Mouse (Mus musculus) liver, embryonic 14.5 days (tissue): Measurements from ENCODE around the gene Snapc3. TPM values are rescaled to one million over a fixed set of nuclear protein-coding genes. Genes with fewer than 3 reads are reported as not detected.
"Not testable (repeated sequence)": the region's sequence is repeated elsewhere in the genome, so short reads cannot be mapped to it uniquely, and the experiment has no call there.

Experiments
- ATAC-seq: fragments of 200-750 bp; cut with Nextera tagmentation; 2 replicates; pipeline ENCODE4 v1.8.0; 2017; ENCODE audit warnings: moderate number of reproducible peaks, mild to moderate bottlenecking, moderate library complexity; ENCODE audit not compliant: insufficient read depth
- DNase-seq, 3 experiments: peaks; one replicate each; pipeline ENCODE4 v3.0.0-alpha.2; 2012 to 2013; ENCODE audit warnings: low read depth in 3 of 3, low spot score in 3 of 3
- H3K27ac ChIP-seq: fragments of 300-500 bp; sonication (generic); 2 replicates; pipeline ENCODE4 v1.5.1; 2014; ENCODE audit warnings: moderate library complexity, mild to moderate bottlenecking, control low read depth, inconsistent platforms
- H3K27me3 ChIP-seq: fragments of 300-500 bp; sonication (generic); 2 replicates; pipeline ENCODE4 v1.6.1; 2014; ENCODE audit warnings: mild to moderate bottlenecking, low read length, moderate library complexity; ENCODE audit not compliant: control insufficient read depth, insufficient read depth
- H3K36me3 ChIP-seq: fragments of 300-500 bp; sonication (generic); replicated peaks from 2 replicates; pipeline ENCODE4 v1.6.1; 2014; ENCODE audit warnings: low read depth; ENCODE audit not compliant: control insufficient read depth, insufficient read depth
- H3K4me1 ChIP-seq, 2 experiments: fragments of 200-500 bp in 1 of 2; fragments of 300-500 bp in 1 of 2; sonication (generic) in 1 of 2; replicated peaks; 2 replicates each; pipeline ENCODE4 v1.6.1; 2012 to 2014; ENCODE audit warnings: antibody characterized with exemption in 1 of 2, inconsistent platforms in 1 of 2, low read length in 1 of 2; ENCODE audit not compliant: control insufficient read depth in 2 of 2, insufficient read depth in 2 of 2
- H3K4me2 ChIP-seq: fragments of 300-500 bp; sonication (generic); 2 replicates; pipeline ENCODE4 v1.6.1; 2014; ENCODE audit warnings: low read depth, mild to moderate bottlenecking, control low read depth, moderate library complexity
- H3K4me3 ChIP-seq, 2 experiments: fragments of 200-500 bp in 1 of 2; fragments of 300-500 bp in 1 of 2; sonication (generic) in 1 of 2; 2 replicates each; pipeline ENCODE4 v1.5.1; 2012 to 2014; ENCODE audit warnings: low read depth in 2 of 2, low read length in 2 of 2, mild to moderate bottlenecking in 2 of 2, control low read depth in 1 of 2, inconsistent platforms in 1 of 2, moderate library complexity in 1 of 2; ENCODE audit not compliant: insufficient read depth in 1 of 2
- H3K9ac ChIP-seq: fragments of 300-500 bp; sonication (generic); replicated peaks from 2 replicates; pipeline ENCODE4 v1.6.1; 2014; ENCODE audit warnings: mild to moderate bottlenecking, control low read depth, moderate library complexity
- H3K9me3 ChIP-seq: fragments of 300-500 bp; sonication (generic); 2 replicates; pipeline ENCODE4 v1.6.1; 2016; ENCODE audit warnings: low read length, mixed read lengths; ENCODE audit not compliant: control insufficient read depth
- CTCF ChIP-seq: IDR thresholded peaks from 2 replicates; pipeline ENCODE4 v1.5.1; 2016; ENCODE audit warnings: antibody characterized with exemption, low read depth, control low read depth
- EP300 ChIP-seq: IDR thresholded peaks from 2 replicates; pipeline ENCODE4 v1.6.1; 2016; ENCODE audit warnings: antibody characterized with exemption, low read depth
- WGBS: fragments of 180-500 bp; shearing (Covaris S2); extraction: QIAGEN DNeasy Blood & Tissue Kit; methylation state at CpG from one replicate; pipeline ENCODE4 v1.1.7; 2014; ENCODE audit not compliant: insufficient replicate concordance; 5-methylcytosine and 5-hydroxymethylcytosine counted together
- polyA plus RNA-seq, 2 experiments: library from polyadenylated mRNA; depleted of rRNA in 1 of 2; stranded (reverse) in 1 of 2; unstranded in 1 of 2; fragments of >200 nt; fragmentation: Nextera tagmentation in 1 of 2; extraction: Ambion mirVana in 1 of 2; gene quantifications; 2 replicates each; pipeline versions ENCODE4 v1.2.1 to v1.2.3; 2012 to 2014

Gene Snapc3
- polyA plus RNA-seq, 2 experiments, result 6.4 to 8.3 TPM

DNA sequence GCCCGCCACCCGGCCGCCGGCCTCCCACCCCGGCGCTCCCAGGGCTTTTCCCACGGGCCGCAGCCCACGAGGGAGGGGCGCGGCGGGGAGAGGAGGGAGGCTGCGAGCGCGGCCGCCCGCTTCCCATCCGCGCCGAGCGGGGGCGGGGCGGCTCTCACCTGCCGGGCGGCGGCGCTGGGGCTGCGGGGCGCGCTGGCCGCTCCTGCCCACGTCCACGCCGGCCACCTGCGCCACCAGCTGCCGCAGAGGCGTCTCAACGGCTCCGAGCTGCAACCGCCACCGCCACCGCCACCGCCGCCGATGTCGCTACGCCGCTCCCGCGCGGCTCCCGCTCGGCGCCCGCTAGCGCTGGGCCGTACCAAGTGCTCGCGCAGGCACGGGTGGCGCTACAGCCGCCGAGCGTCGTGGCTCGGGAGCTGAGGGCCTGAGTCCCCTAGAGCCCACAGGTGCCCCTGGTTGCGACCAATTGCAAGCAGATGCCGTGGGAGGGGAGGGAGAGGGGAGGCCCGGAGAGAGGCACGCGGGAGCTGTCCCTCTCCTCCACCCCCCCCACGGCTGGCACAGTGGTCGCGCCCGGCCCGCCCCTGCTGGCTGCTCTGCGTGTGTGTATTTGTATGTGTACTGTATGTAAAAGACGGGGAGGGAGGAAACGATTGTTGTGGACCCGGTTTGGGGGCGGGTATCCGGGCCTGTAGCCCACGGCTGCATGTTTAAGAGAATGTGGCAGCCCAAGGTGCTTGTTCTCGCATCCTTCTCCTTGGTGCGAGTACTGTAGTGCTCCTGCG, 68.8 kb downstream of the Snapc3 start, which contains the start of gene Psip1:
TSS of gene Psip1 (minus strand) at position 343 of the 785 bp plus-strand sequence.
- Histone ChIP-seq H3K9me3 (no peaks in the 10 kb centered on the region), H3K4me3 (peak within 1 kb of the TSS; percentile 81 to 90), H3K4me2 (peak within 1 kb of the TSS; percentile 87), H3K27ac (peak within 1 kb of the TSS; percentile 88), H3K4me1 (peaks cover 0 to 13% of the 10 kb centered on the region in 2 experiments; a peak in 3 of 4 replicates), H3K27me3 (no peaks in the 10 kb centered on the region), H3K9ac (peak within 1 kb of the TSS; percentile 88), H3K36me3 (peaks cover 21% of the 10 kb centered on the region)
- WGBS, result under 1% methylated on average over 65 of the region's 86 CpGs
- ATAC-seq (peak; percentile 86), DNase-seq (peak; percentile 66 to 75 (median 69))
- TF ChIP-seq CTCF, result peak; percentile 66
- TF ChIP-seq EP300, result no peak

GRCm38 (mm10) chr4:83489121-83489520, 71.6 kb downstream of the Snapc3 start:
- TF ChIP-seq EP300 (no peak), CTCF (no peak)
- H3K4me3 ChIP-seq, result no peak overlapping the region
- no peak for DNase-seq
- H3K27ac ChIP-seq, result no peak overlapping the region
- H3K9ac ChIP-seq, result no peak overlapping the region
- WGBS, result 45% methylated on average over 5 of the region's 5 CpGs
- H3K4me2 ChIP-seq, result no peak overlapping the region
- no peaks in the 10 kb centered on the region for H3K9me3 ChIP-seq
- no peaks in the 10 kb centered on the region for H3K27me3 ChIP-seq
- no peak for ATAC-seq
- peaks cover 4% of the 10 kb centered on the region for H3K36me3 ChIP-seq
- peaks cover 0 to 11% of the 10 kb centered on the region in 2 experiments; a peak in 3 of 4 replicates for H3K4me1 ChIP-seq

- ATAC-seq (no peak), DNase-seq (no peak)
- TF ChIP-seq CTCF, result peak; percentile 14; the same call in 1 of the 2 replicates
- TF ChIP-seq EP300, result no peak
- H3K4me3 ChIP-seq, result no peak overlapping the region
- 81% methylated on average over 1 of the region's 1 CpGs for WGBS
- H3K36me3 ChIP-seq, result no peaks in the 10 kb centered on the region
- H3K9me3 ChIP-seq, result no peaks in the 10 kb centered on the region
- H3K4me1 ChIP-seq, result no peaks in the 10 kb centered on the region
- H3K9ac ChIP-seq, result no peak overlapping the region
- H3K4me2 ChIP-seq, result no peak overlapping the region
- H3K27me3 ChIP-seq, result no peaks in the 10 kb centered on the region
- no peak overlapping the region for H3K27ac ChIP-seq
These were observed 75.6 kb downstream of the Snapc3 start for GRCm38 (mm10) chr4:83493112-83493511.

DNA sequence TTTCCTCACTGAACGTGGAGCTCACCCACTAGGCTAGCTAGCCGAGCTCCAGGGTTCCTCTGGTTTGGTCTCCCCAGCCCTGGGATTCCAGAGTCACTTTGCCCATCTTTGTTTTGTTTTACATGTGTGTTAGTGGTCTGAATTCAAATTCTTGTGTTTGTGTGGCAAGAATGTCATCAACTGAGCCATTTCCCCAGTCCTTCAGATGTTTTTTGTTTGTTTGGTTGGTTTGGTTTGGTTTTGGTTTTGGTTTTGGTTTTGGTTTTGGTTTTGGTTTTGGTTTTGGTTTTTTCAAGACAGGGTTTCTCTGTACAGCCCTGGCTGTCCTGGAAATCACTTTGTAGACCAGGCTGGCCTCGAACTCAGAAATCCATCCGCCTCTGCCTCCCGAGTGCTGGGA, 79.5 kb downstream of the Snapc3 start:
- H3K4me1 ChIP-seq, H3K9ac ChIP-seq, ATAC-seq, H3K27ac ChIP-seq, H3K9me3 ChIP-seq, H3K4me3 ChIP-seq, DNase-seq, H3K27me3 ChIP-seq, H3K4me2 ChIP-seq, H3K36me3 ChIP-seq: not testable (repeated sequence)
- 71% methylated on average over 5 of the region's 5 CpGs for WGBS

- H3K36me3 ChIP-seq, result no peaks in the 10 kb centered on the region
- DNase-seq (no peak), ATAC-seq (no peak)
- 18% methylated on average over 22 of the region's 22 CpGs for WGBS
- 0 out of 2 replicates have a peak overlapping the region, but pooled peaks have one; percentile 5 for H3K4me2 ChIP-seq
- H3K27me3 ChIP-seq, result no peaks in the 10 kb centered on the region
- no peaks in the 10 kb centered on the region for H3K9me3 ChIP-seq
- H3K4me1 ChIP-seq, result no peaks in the 10 kb centered on the region
- no peak overlapping the region for H3K9ac ChIP-seq
- H3K27ac ChIP-seq, result no peak overlapping the region
- H3K4me3 ChIP-seq, result no peak overlapping the region
- no peak for TF ChIP-seq EP300
- no peak for TF ChIP-seq CTCF
These were observed 82.9 kb downstream of the Snapc3 start for GRCm38 (mm10) chr4:83500154-83501036.
